Mouse (Mus musculus): ENCODE measurements around the gene Zfp648. TPM values are rescaled to one million over a fixed set of nuclear protein-coding genes. Genes with fewer than 3 reads are reported as not detected.

Gene Zfp648
- polyA plus RNA-seq, 1 experiment from 2014 or later, result 0.11 TPM

DNA sequence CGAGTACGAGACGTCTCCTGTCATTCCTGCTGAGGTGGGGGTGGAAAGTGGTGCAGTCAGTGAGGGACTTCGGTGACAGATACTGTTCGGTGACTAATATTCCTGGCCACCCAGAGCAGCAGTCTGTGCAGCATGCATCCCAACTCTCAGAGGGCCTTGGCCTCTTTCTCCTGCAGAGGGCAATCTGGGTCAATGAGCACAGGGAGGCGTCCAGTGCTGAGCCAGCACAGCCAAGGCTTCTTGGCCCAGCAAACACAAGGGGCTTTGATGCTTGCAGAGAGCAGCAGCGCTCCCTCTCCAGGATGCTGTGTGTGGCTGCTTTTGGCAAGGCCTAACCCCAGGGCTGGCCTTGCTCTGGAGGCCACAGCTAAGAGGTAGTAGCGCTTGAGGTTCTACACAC is 1.6 kb downstream of the Zfp648 start:
- ATAC-seq (ENCODE audit: low FRiP score) (no peak), DNase-seq (ENCODE audit: low spot score) (no peak)
- no peak overlapping the region for H3K4me2 ChIP-seq (replicated peaks; ENCODE audit: low read depth, low read length)
- H3K4me1 ChIP-seq (replicated peaks; ENCODE audit: control insufficient read depth, insufficient read depth, low read length), result peaks cover 4% of the 10 kb centered on the region; the same call in 1 of the 2 replicates
- H3K9ac ChIP-seq (ENCODE audit: low read depth, low read length), result no peak overlapping the region
- H3K27ac ChIP-seq (ENCODE audit: low read depth, low read length), result no peak overlapping the region
- peaks cover 27% of the 10 kb centered on the region for H3K27me3 ChIP-seq (ENCODE audit: control insufficient read depth, insufficient read depth, low read length)
- H3K36me3 ChIP-seq (ENCODE audit: control insufficient read depth, insufficient read depth, low read length), result no peaks in the 10 kb centered on the region
- no peak overlapping the region for H3K4me3 ChIP-seq (ENCODE audit: low read depth, low read length)
- WGBS, result 45% methylated on average over 8 of the region's 8 CpGs
- H3K9me3 ChIP-seq (ENCODE audit: control insufficient read depth, low read length), result no peaks in the 10 kb centered on the region

GRCm38 (mm10) chr1:154203386-154203785 is 2.4 kb downstream of the Zfp648 start:
- WGBS, result 87% methylated on average over 5 of the region's 5 CpGs
- ATAC-seq (ENCODE audit: low FRiP score) (no peak), DNase-seq (ENCODE audit: low spot score) (no peak)
- no peak overlapping the region for H3K27ac ChIP-seq (ENCODE audit: low read depth, low read length)
- H3K4me3 ChIP-seq (ENCODE audit: low read depth, low read length), result no peak overlapping the region
- no peak overlapping the region for H3K4me2 ChIP-seq (replicated peaks; ENCODE audit: low read depth, low read length)
- H3K36me3 ChIP-seq (ENCODE audit: control insufficient read depth, insufficient read depth, low read length), result no peaks in the 10 kb centered on the region
- no peaks in the 10 kb centered on the region for H3K9me3 ChIP-seq (ENCODE audit: control insufficient read depth, low read length)
- peaks cover 27% of the 10 kb centered on the region for H3K27me3 ChIP-seq (ENCODE audit: control insufficient read depth, insufficient read depth, low read length)
- peaks cover 4% of the 10 kb centered on the region; the same call in 1 of the 2 replicates for H3K4me1 ChIP-seq (replicated peaks; ENCODE audit: control insufficient read depth, insufficient read depth, low read length)
- no peak overlapping the region for H3K9ac ChIP-seq (ENCODE audit: low read depth, low read length)

DNA sequence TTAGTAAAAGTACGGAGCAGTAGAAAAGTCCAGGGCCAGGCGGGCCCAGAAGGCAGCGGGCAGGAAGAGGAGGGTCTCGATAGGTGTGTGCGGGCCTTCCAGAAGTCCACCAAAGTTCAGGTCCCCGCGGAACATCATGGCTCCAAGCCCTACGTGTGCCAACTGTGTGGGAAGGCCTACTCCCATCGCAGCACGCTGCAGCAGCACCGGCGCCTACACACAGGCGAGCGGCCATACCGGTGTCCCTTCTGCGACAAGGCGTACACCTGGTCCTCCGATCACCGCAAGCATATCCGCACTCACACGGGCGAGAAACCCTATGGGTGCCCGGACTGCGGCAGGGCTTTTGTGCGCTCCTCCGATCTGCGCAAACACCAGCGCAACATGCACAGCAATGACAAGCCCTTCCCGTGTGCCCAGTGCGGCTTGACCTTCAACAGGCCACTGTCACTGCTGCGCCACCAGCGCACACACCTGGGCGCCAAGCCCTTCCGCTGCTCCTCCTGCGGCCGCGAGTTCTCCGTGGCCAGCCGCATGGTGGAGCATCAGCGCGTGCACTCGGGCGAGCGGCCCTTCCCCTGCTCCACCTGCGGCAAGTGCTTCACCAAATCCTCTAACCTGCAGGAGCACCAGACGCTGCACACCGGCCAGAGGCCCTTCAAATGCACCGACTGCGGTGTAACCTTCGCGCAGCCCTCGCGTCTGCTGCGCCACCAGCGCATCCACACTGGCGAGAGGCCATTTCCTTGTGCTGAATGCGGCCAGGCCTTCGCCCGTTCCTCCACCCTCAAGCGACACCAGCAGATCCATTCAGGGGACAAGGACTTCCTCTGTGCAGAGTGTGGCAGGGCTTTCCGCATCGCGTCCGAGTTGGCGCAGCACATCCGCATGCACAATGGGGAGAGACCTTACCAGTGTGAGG is 3.9 kb downstream of the Zfp648 start:
- no peaks in the 10 kb centered on the region for H3K36me3 ChIP-seq (ENCODE audit: control insufficient read depth, insufficient read depth, low read length)
- no peak overlapping the region for H3K9ac ChIP-seq (ENCODE audit: low read depth, low read length)
- WGBS, result 12% methylated on average over 66 of the region's 66 CpGs
- H3K4me2 ChIP-seq (replicated peaks; ENCODE audit: low read depth, low read length), result peak overlapping the region; percentile 62
- H3K4me3 ChIP-seq (ENCODE audit: low read depth, low read length), result peak overlapping the region; percentile 34
- H3K27me3 ChIP-seq (ENCODE audit: control insufficient read depth, insufficient read depth, low read length), result peaks cover 27% of the 10 kb centered on the region
- DNase-seq (ENCODE audit: low spot score) (peak; percentile 39), ATAC-seq (ENCODE audit: low FRiP score) (no peak)
- H3K9me3 ChIP-seq (ENCODE audit: control insufficient read depth, low read length), result no peaks in the 10 kb centered on the region
- no peak overlapping the region for H3K27ac ChIP-seq (ENCODE audit: low read depth, low read length)
- H3K4me1 ChIP-seq (replicated peaks; ENCODE audit: control insufficient read depth, insufficient read depth, low read length), result peaks cover 4% of the 10 kb centered on the region; the same call in 1 of the 2 replicates

- Histone ChIP-seq H3K36me3 (ENCODE audit: control insufficient read depth, insufficient read depth, low read length) (no peaks in the 10 kb centered on the region), H3K9me3 (ENCODE audit: control insufficient read depth, low read length) (no peaks in the 10 kb centered on the region), H3K4me1 (replicated peaks; ENCODE audit: control insufficient read depth, insufficient read depth, low read length) (no peaks in the 10 kb centered on the region), H3K4me3 (ENCODE audit: low read depth, low read length) (no peak overlapping the region), H3K4me2 (replicated peaks; ENCODE audit: low read depth, low read length) (no peak overlapping the region), H3K9ac (ENCODE audit: low read depth, low read length) (no peak overlapping the region), H3K27me3 (ENCODE audit: control insufficient read depth, insufficient read depth, low read length) (no peaks in the 10 kb centered on the region), H3K27ac (ENCODE audit: low read depth, low read length) (no peak overlapping the region)
- ATAC-seq (ENCODE audit: low FRiP score) (no peak), DNase-seq (ENCODE audit: low spot score) (no peak)
- 84% methylated on average over 2 of the region's 2 CpGs for WGBS
Measured at GRCm38 (mm10) chr1:154219991-154220390, 19.0 kb downstream of the Zfp648 start.

GRCm38 (mm10) chr1:154220566-154220965 is 19.6 kb downstream of the Zfp648 start:
- H3K9ac ChIP-seq (ENCODE audit: low read depth, low read length), result no peak overlapping the region
- no peak overlapping the region for H3K27ac ChIP-seq (ENCODE audit: low read depth, low read length)
- H3K4me3 ChIP-seq (ENCODE audit: low read depth, low read length), result no peak overlapping the region
- H3K36me3 ChIP-seq (ENCODE audit: control insufficient read depth, insufficient read depth, low read length), result no peaks in the 10 kb centered on the region
- DNase-seq (ENCODE audit: low spot score) (no peak), ATAC-seq (ENCODE audit: low FRiP score) (no peak)
- no peak overlapping the region for H3K4me2 ChIP-seq (replicated peaks; ENCODE audit: low read depth, low read length)
- H3K9me3 ChIP-seq (ENCODE audit: control insufficient read depth, low read length), result no peaks in the 10 kb centered on the region
- no peaks in the 10 kb centered on the region for H3K27me3 ChIP-seq (ENCODE audit: control insufficient read depth, insufficient read depth, low read length)
- no peaks in the 10 kb centered on the region for H3K4me1 ChIP-seq (replicated peaks; ENCODE audit: control insufficient read depth, insufficient read depth, low read length)
- 86% methylated on average over 3 of the region's 3 CpGs for WGBS

GRCm38 (mm10) chr1:154223807-154224207 is 22.8 kb downstream of the Zfp648 start:
- no peak overlapping the region for H3K4me3 ChIP-seq (ENCODE audit: low read depth, low read length)
- WGBS, result 38% methylated on average over 1 of the region's 1 CpGs
- no peaks in the 10 kb centered on the region for H3K9me3 ChIP-seq (ENCODE audit: control insufficient read depth, low read length)
- no peaks in the 10 kb centered on the region for H3K27me3 ChIP-seq (ENCODE audit: control insufficient read depth, insufficient read depth, low read length)
- no peak overlapping the region for H3K4me2 ChIP-seq (replicated peaks; ENCODE audit: low read depth, low read length)
- peak; percentile 26 for DNase-seq (ENCODE audit: low spot score)
- no peaks in the 10 kb centered on the region for H3K4me1 ChIP-seq (replicated peaks; ENCODE audit: control insufficient read depth, insufficient read depth, low read length)
- no peak overlapping the region for H3K27ac ChIP-seq (ENCODE audit: low read depth, low read length)
- no peaks in the 10 kb centered on the region for H3K36me3 ChIP-seq (ENCODE audit: control insufficient read depth, insufficient read depth, low read length)
- no peak for ATAC-seq (ENCODE audit: low FRiP score)
- no peak overlapping the region for H3K9ac ChIP-seq (ENCODE audit: low read depth, low read length)

DNA sequence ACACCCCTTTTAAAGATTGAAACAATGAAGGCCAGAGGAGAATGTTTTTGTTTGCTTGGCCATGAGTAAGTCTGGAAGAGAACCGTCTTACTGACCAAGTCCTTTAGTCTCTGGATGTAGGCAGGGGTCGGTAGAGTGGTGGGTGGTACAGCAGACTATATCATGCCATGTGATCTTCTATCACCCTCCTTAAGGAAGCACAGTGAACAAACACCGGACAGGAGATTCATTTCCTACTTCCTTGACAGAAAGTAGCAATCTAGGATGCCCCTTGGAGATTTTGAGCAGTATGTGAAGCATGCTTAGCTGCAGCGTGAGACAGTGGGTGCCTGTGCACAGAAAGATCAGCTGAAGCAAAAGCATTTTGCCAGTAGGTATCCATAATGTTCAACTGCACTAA is 31.6 kb downstream of the Zfp648 start:
- DNase-seq (ENCODE audit: low spot score) (no peak), ATAC-seq (ENCODE audit: low FRiP score) (no peak)
- no peaks in the 10 kb centered on the region for H3K36me3 ChIP-seq (ENCODE audit: control insufficient read depth, insufficient read depth, low read length)
- H3K4me2 ChIP-seq (replicated peaks; ENCODE audit: low read depth, low read length), result no peak overlapping the region
- WGBS, result 84% methylated on average over 4 of the region's 4 CpGs
- no peak overlapping the region for H3K9ac ChIP-seq (ENCODE audit: low read depth, low read length)
- H3K27ac ChIP-seq (ENCODE audit: low read depth, low read length), result no peak overlapping the region
- H3K4me3 ChIP-seq (ENCODE audit: low read depth, low read length), result no peak overlapping the region
- H3K9me3 ChIP-seq (ENCODE audit: control insufficient read depth, low read length), result no peaks in the 10 kb centered on the region
- H3K4me1 ChIP-seq (replicated peaks; ENCODE audit: control insufficient read depth, insufficient read depth, low read length), result no peaks in the 10 kb centered on the region
- H3K27me3 ChIP-seq (ENCODE audit: control insufficient read depth, insufficient read depth, low read length), result no peaks in the 10 kb centered on the region

- no peaks in the 10 kb centered on the region for H3K9me3 ChIP-seq (ENCODE audit: control insufficient read depth, low read length)
- H3K4me2 ChIP-seq (replicated peaks; ENCODE audit: low read depth, low read length), result no peak overlapping the region
- no peaks in the 10 kb centered on the region for H3K27me3 ChIP-seq (ENCODE audit: control insufficient read depth, insufficient read depth, low read length)
- no peak overlapping the region for H3K4me3 ChIP-seq (ENCODE audit: low read depth, low read length)
- H3K27ac ChIP-seq (ENCODE audit: low read depth, low read length), result no peak overlapping the region
- no peak overlapping the region for H3K9ac ChIP-seq (ENCODE audit: low read depth, low read length)
- ATAC-seq (ENCODE audit: low FRiP score), result no peak
- WGBS, result 81% methylated on average over 6 of the region's 6 CpGs
- DNase-seq (ENCODE audit: low spot score), result no peak
- no peaks in the 10 kb centered on the region for H3K4me1 ChIP-seq (replicated peaks; ENCODE audit: control insufficient read depth, insufficient read depth, low read length)
- no peaks in the 10 kb centered on the region for H3K36me3 ChIP-seq (ENCODE audit: control insufficient read depth, insufficient read depth, low read length)
Measured at GRCm38 (mm10) chr1:154233033-154233432, 32.0 kb downstream of the Zfp648 start.

DNA sequence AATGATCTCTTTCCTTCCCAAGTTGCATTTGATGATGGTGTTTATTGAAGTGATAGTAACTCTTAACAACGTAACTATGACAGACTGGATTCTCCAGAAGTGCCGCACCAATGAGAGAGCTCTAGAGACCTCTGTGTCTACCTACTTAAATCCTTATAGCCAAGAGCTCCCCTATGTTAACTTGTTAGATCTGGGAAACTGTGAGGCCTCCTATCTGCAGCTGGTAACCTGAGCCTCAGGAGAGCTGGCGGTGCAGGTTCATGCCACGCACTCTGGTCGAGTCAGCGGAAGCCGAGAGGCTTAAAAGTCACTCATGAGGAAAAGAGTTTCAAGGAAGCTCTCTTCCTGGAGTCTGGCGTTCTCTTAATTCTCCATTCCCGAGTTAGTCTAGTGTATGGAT is 33.8 kb downstream of the Zfp648 start:
- Histone ChIP-seq H3K4me2 (replicated peaks; ENCODE audit: low read depth, low read length) (no peak overlapping the region), H3K36me3 (ENCODE audit: control insufficient read depth, insufficient read depth, low read length) (no peaks in the 10 kb centered on the region), H3K4me1 (replicated peaks; ENCODE audit: control insufficient read depth, insufficient read depth, low read length) (no peaks in the 10 kb centered on the region), H3K27me3 (ENCODE audit: control insufficient read depth, insufficient read depth, low read length) (no peaks in the 10 kb centered on the region), H3K27ac (ENCODE audit: low read depth, low read length) (no peak overlapping the region), H3K9ac (ENCODE audit: low read depth, low read length) (no peak overlapping the region), H3K9me3 (ENCODE audit: control insufficient read depth, low read length) (no peaks in the 10 kb centered on the region), H3K4me3 (ENCODE audit: low read depth, low read length) (no peak overlapping the region)
- 84% methylated on average over 9 of the region's 9 CpGs for WGBS
- ATAC-seq (ENCODE audit: low FRiP score) (no peak), DNase-seq (ENCODE audit: low spot score) (no peak)
